Mouse (Mus musculus) lung, embryonic 15.5 days (tissue): Measurements from ENCODE around the gene Lcmt1. TPM values are rescaled to one million over a fixed set of nuclear protein-coding genes. Genes with fewer than 3 reads are reported as not detected.

Source experiments
- ATAC-seq: fragments of 200-750 bp; cut with Nextera tagmentation; 2 replicates; pipeline ENCODE4 v1.8.0; 2017; ENCODE audit warnings: moderate number of reproducible peaks, borderline replicate concordance; ENCODE audit not compliant: low FRiP score, low TSS enrichment; ENCODE audit errors: extremely low read depth
- H3K27ac ChIP-seq: fragments of 300-500 bp; sonication (generic); 2 replicates; pipeline ENCODE4 v1.5.1; 2015; ENCODE audit warnings: moderate library complexity, mild to moderate bottlenecking, inconsistent platforms
- H3K27me3 ChIP-seq: fragments of 300-500 bp; sonication (generic); 2 replicates; pipeline ENCODE4 v1.6.1; 2015; ENCODE audit warnings: inconsistent platforms
- H3K36me3 ChIP-seq: fragments of 300-500 bp; sonication (generic); 2 replicates; pipeline ENCODE4 v1.6.1; 2015; ENCODE audit warnings: inconsistent platforms
- H3K4me1 ChIP-seq: fragments of 300-500 bp; sonication (generic); 2 replicates; pipeline ENCODE4 v1.6.1; 2015; ENCODE audit warnings: inconsistent platforms
- H3K4me2 ChIP-seq: fragments of 300-500 bp; sonication (generic); 2 replicates; pipeline ENCODE4 v1.6.1; 2015; ENCODE audit warnings: inconsistent platforms, mild to moderate bottlenecking, moderate library complexity
- H3K4me3 ChIP-seq: fragments of 300-500 bp; sonication (generic); 2 replicates; pipeline ENCODE4 v1.5.1; 2015; ENCODE audit warnings: mild to moderate bottlenecking, inconsistent platforms
- H3K9ac ChIP-seq: fragments of 300-500 bp; sonication (generic); 2 replicates; pipeline ENCODE4 v1.6.1; 2015; ENCODE audit warnings: inconsistent platforms
- H3K9me3 ChIP-seq: fragments of 300-500 bp; sonication (generic); 2 replicates; pipeline ENCODE4 v1.6.1; 2016; ENCODE audit warnings: inconsistent platforms
- whole genome bisulfite sequencing: fragments of 180-500 bp; shearing (Covaris S2); methylation state at CpG from one replicate; pipeline ENCODE4 v1.1.7; 2015; 5-methylcytosine and 5-hydroxymethylcytosine counted together
- polyA plus RNA-seq: library from polyadenylated mRNA; unstranded; fragments of >200 nt; fragmentation: Nextera tagmentation; extraction: Ambion mirVana; gene quantifications from 2 replicates; pipeline ENCODE4 v1.2.1, GENCODE M21; 2015

Lcmt1 gene
- polyA plus RNA-seq, 1 experiment from 2014 or later, result 48.5 TPM

DNA sequence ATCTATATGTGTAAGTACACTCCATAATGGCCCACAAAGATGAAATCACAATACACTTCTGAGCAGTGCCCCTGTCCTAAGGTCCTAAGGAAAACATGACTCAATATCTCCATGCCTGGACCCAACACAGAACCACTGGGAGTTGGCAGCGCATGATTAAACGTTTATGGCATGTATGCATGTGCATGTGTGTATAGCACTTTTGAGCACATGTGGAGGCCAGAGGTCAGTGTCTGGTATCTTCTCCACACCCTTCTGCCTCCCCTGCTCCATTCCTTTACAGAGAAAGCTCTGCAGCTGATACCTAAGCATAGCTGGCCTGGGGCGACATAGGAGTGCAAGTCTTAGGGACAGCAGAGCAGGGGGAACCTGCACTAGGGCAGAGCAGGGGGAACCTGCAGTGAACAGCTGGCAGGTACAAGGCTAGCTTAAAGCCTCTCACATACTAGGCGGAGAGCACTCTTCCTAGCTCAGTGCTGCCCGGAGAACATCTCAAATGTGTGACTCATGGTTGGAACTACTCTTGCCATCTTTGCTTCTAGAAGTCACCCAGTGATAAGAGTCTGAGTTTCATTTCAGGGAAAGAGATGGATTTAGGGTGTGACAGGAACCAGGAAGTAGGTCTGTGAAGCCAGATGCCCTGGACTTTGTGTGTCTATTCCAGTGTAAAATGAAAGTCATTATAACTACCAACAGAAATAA is 25.4 kb upstream of the Lcmt1 start:
- Histone ChIP-seq H3K9ac (no peak overlapping the region), H3K9me3 (no peaks in the 10 kb centered on the region), H3K36me3 (no peaks in the 10 kb centered on the region), H3K4me1 (peaks cover 29% of the 10 kb centered on the region), H3K27me3 (no peaks in the 10 kb centered on the region), H3K27ac (no peak overlapping the region), H3K4me2 (no peak overlapping the region), H3K4me3 (no peak overlapping the region)
- ATAC-seq, result no peak
- WGBS, result 87% methylated on average over 5 of the region's 5 CpGs

DNA sequence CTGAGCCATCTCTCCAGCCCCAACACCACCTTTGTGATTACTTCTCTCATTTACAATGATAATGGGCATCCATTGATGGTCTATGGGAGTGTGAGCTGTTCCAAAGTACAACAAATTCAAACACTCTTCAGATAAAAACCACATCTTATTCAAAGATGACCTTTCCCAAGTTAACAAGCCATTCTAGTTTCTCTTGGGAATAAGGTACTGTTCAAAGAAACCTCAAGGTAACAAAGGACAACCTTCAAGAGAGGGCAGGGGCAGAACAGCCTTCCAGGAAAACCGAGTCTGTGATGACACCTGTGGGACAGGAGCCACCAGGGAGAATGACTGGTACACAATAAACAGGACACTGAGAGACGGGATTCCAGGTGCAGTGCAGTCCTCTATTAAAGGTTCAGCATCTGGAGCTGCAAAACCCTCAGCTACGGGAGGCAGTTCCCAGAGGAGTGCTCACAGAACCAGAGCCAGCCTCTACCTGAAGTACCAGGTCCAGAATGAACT is 24.5 kb upstream of the Lcmt1 start:
- H3K4me1 ChIP-seq, result peaks cover 29% of the 10 kb centered on the region
- no peak overlapping the region for H3K27ac ChIP-seq
- H3K9me3 ChIP-seq, result no peaks in the 10 kb centered on the region
- H3K4me2 ChIP-seq, result no peak overlapping the region
- WGBS, result 84% methylated on average over 3 of the region's 3 CpGs
- H3K4me3 ChIP-seq, result no peak overlapping the region
- no peak overlapping the region for H3K9ac ChIP-seq
- no peaks in the 10 kb centered on the region for H3K36me3 ChIP-seq
- H3K27me3 ChIP-seq, result no peaks in the 10 kb centered on the region
- no peak for ATAC-seq

DNA sequence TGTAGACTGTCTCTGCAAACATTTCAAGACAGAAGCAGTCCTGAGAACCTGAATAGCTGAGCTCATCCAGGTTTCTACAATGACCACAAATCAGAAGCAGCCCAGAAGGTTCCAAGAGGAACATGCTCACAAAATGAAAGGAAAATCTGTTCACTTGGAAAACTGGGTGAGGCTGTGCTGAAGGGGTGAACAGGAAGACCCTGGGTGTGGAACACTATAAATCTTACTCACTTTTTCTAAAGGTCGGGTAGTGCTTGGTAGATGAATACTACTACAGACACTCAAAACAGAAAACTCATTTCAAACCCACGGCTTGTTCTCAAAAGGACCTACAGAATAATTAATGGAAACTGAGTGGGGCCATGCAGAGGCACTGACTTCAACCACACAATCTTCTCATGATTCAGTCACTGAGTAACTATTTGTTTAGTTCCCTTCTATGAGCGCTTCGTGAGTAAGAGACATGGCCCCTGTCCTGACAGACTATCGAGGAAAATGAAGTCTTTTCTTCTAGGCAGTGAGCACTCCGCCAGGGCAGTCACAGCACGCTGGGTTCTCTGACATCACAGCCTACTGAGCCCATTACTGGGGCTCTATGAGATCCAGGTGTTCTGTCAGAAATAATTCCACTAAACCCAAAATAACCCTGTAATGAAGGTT is 22.8 kb upstream of the Lcmt1 start:
- Histone ChIP-seq H3K9ac (no peak overlapping the region), H3K36me3 (no peaks in the 10 kb centered on the region), H3K4me2 (no peak overlapping the region), H3K27ac (no peak overlapping the region), H3K4me1 (peaks cover 17% of the 10 kb centered on the region; the same call in 1 of the 2 replicates), H3K4me3 (no peak overlapping the region), H3K27me3 (no peaks in the 10 kb centered on the region), H3K9me3 (no peaks in the 10 kb centered on the region)
- ATAC-seq, result no peak
- WGBS, result 61% methylated on average over 7 of the region's 7 CpGs

DNA sequence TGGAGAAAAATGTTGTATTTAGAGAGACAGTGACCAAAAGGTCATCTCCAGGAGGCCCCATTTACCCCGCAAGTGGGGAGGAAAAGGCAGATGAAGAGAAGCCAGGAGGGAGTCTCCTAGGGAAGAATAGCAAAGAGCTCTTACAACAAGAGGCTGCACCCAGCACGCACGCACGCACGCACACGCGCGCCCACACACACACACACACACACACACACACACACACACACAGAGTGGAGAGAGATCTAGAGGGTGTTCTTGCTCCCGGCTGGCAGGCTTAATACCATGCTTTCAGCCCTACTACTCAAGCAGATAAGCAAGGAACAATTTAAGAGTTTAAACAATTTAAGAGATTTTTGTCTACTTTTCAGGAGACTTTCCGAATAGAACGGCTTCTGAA is 19.8 kb upstream of the Lcmt1 start:
- Histone ChIP-seq H3K27me3 (no peaks in the 10 kb centered on the region), H3K4me2 (no peak overlapping the region), H3K9me3 (no peaks in the 10 kb centered on the region), H3K27ac (no peak overlapping the region), H3K4me1 (peaks cover 15% of the 10 kb centered on the region; the same call in 1 of the 2 replicates), H3K9ac (no peak overlapping the region), H3K36me3 (no peaks in the 10 kb centered on the region), H3K4me3 (no peak overlapping the region)
- ATAC-seq, result no peak
- 62% methylated on average over 11 of the region's 11 CpGs for WGBS

DNA sequence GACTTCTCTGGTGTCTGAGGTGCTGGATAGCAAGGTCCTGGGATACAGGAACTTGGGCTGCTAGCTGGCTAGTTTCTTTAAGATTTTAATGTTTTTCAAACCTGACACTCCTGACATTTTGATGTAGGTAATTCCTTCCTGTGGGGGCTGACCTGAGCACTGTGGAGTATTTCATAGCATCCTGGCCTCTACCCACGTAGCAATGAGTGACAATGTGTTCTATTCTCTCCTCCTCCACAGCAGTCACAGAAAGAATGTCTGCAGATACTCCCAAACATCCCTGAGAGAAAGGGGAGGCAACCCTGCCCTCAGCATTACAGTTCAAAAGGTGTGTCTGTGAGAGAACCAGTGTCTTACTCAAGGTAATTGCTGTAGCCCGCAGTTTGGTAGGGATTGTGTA is 19.3 kb upstream of the Lcmt1 start:
- ATAC-seq, result no peak
- H3K9me3 ChIP-seq, result no peaks in the 10 kb centered on the region
- no peaks in the 10 kb centered on the region for H3K36me3 ChIP-seq
- H3K9ac ChIP-seq, result no peak overlapping the region
- 62% methylated on average over 2 of the region's 2 CpGs for WGBS
- H3K27ac ChIP-seq, result no peak overlapping the region
- H3K4me2 ChIP-seq, result no peak overlapping the region
- H3K4me1 ChIP-seq, result peaks cover 15% of the 10 kb centered on the region; the same call in 1 of the 2 replicates
- no peak overlapping the region for H3K4me3 ChIP-seq
- H3K27me3 ChIP-seq, result no peaks in the 10 kb centered on the region

DNA sequence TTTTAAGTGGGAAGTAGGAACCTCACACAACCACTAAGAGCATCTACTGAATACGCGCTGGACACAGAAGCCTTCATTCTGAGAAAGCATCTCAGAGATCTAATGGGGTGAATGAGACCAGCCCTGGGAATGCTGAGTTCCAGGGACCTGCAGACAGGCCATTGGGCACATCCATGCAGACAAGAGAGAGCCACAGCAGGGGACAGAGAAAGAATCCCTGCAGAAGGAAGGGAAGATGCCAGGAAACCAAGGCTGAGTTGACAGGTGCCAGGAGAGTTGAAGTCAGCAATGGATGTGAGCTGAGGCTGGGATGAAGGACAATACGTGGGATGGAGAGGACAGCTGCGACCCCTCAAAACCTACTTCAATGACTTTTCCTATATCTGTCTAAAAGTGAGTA is 16.5 kb upstream of the Lcmt1 start:
- no peaks in the 10 kb centered on the region for H3K9me3 ChIP-seq
- no peaks in the 10 kb centered on the region for H3K27me3 ChIP-seq
- no peaks in the 10 kb centered on the region for H3K36me3 ChIP-seq
- WGBS, result 96% methylated on average over 4 of the region's 4 CpGs
- no peak overlapping the region for H3K27ac ChIP-seq
- peaks cover 5% of the 10 kb centered on the region; the same call in 1 of the 2 replicates for H3K4me1 ChIP-seq
- no peak for ATAC-seq
- no peak overlapping the region for H3K9ac ChIP-seq
- no peak overlapping the region for H3K4me3 ChIP-seq
- no peak overlapping the region for H3K4me2 ChIP-seq

DNA sequence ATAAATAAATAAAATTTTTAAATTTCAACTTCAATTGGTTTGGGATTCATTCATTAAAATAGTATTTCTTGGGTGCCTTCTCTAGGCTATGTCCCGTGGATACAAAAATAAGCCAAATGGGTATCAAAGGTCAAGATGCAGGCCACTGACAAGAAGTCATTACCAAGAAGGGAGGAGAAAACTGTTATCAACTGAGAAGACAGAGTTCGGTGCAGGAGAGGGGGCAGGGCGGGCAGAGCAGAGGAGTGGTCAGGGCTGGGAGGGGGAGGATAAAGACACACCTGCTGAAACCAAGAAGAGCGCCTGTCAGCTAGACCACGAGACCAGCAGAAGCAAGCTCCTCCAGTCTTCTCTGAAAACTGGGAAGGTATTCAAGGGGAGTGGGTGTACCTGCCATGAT is 15.7 kb upstream of the Lcmt1 start:
- Histone ChIP-seq H3K9me3 (no peaks in the 10 kb centered on the region), H3K4me3 (no peak overlapping the region), H3K27ac (no peak overlapping the region), H3K4me2 (no peak overlapping the region), H3K27me3 (no peaks in the 10 kb centered on the region), H3K4me1 (peaks cover 5% of the 10 kb centered on the region; the same call in 1 of the 2 replicates), H3K9ac (no peak overlapping the region), H3K36me3 (no peaks in the 10 kb centered on the region)
- ATAC-seq, result no peak
- 62% methylated on average over 5 of the region's 5 CpGs for WGBS

DNA sequence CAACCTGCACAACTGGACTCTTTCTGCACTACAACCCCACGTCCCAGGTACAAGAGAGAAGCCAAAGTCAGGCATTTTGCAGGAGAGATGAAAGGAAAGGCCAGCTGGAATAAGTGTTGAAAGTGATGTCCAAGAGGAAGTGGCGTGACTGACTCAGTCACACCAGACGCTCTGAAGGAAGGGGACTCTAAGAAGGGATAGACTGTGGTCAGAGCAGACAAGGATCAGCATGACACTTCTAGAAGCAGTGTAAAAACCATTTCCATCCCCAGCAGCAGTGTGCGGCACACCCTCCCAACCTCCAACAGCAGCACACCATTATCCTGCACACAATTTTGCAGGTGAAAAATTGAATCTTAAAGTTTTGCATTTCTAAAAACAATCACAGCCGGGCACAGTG is 15.2 kb upstream of the Lcmt1 start:
- no peaks in the 10 kb centered on the region for H3K27me3 ChIP-seq
- H3K9me3 ChIP-seq, result no peaks in the 10 kb centered on the region
- no peak for ATAC-seq
- no peak overlapping the region for H3K4me3 ChIP-seq
- H3K4me2 ChIP-seq, result no peak overlapping the region
- peaks cover 5% of the 10 kb centered on the region; the same call in 1 of the 2 replicates for H3K4me1 ChIP-seq
- H3K9ac ChIP-seq, result no peak overlapping the region
- 68% methylated on average over 5 of the region's 5 CpGs for WGBS
- H3K27ac ChIP-seq, result no peak overlapping the region
- H3K36me3 ChIP-seq, result no peaks in the 10 kb centered on the region

DNA sequence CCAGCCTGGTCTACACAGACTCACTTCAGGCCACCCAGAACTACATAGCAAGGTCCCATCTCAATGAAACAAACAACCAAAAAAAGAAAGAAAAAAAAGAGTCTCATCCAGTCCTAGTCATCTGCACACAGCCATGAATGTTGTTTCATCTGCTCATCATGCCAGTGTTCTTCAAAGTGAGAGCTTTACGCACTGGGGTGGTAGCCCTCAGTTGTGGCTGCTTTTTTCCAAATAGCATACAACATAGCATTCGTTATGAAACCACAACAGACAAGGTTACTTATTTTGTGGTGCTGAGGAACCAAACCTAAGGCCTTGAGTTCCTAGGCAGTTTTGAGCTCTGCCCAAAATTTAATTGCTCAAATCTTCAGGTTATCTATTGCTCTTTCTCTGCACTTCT is 14.7 kb upstream of the Lcmt1 start:
- Histone ChIP-seq H3K27ac (no peak overlapping the region), H3K27me3 (no peaks in the 10 kb centered on the region), H3K36me3 (no peaks in the 10 kb centered on the region), H3K9ac (no peak overlapping the region), H3K4me1 (peaks cover 5% of the 10 kb centered on the region; the same call in 1 of the 2 replicates), H3K4me3 (no peak overlapping the region), H3K9me3 (no peaks in the 10 kb centered on the region), H3K4me2 (no peak overlapping the region)
- no peak for ATAC-seq
- WGBS, result 87% methylated on average over 2 of the region's 2 CpGs

DNA sequence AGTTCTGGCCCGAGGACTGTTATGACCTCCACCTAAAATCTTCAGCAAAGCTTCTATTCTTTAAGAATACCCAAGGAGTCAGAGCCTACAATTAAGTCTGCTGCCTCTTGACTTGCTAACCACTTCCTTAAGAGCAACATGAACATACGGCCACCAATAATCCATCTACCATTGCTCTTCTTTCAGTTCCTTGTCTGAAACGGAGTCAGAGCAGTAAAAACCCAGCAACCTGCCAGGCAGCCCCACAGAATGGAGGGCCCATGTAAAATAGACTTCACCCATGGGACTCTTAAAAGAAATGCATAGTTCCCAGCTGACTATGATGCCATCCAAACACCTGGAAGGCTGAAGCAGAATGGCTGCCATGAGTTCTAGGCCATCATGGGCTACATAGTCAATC is 13.4 kb upstream of the Lcmt1 start:
- 87% methylated on average over 3 of the region's 3 CpGs for WGBS
- Histone ChIP-seq H3K9ac (no peak overlapping the region), H3K4me2 (no peak overlapping the region), H3K4me3 (no peak overlapping the region), H3K36me3 (no peaks in the 10 kb centered on the region), H3K27me3 (no peaks in the 10 kb centered on the region), H3K27ac (no peak overlapping the region), H3K9me3 (no peaks in the 10 kb centered on the region), H3K4me1 (no peaks in the 10 kb centered on the region)
- ATAC-seq, result no peak

DNA sequence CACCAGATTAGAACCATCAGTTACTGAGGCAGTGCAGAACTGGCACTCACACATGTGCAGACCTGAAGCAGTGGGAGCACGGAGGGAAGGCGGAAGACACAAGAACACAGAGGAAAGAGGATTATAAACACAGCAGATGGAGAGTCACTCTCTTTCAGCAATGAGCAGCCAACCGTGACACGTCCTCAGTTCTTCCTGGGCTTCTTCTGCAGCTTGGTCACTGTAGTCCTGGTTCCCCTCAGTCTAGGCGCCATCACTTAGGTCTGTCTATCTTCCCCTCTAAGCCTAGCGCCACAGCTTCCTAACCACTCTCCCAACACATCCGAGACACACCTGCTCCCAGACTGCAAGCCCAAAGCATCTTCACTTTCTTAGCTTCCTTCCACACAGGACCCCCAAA is 10.5 kb upstream of the Lcmt1 start:
- no peaks in the 10 kb centered on the region for H3K36me3 ChIP-seq
- no peaks in the 10 kb centered on the region for H3K9me3 ChIP-seq
- H3K27me3 ChIP-seq, result no peaks in the 10 kb centered on the region
- H3K4me1 ChIP-seq, result no peaks in the 10 kb centered on the region
- no peak overlapping the region for H3K9ac ChIP-seq
- no peak for ATAC-seq
- H3K4me2 ChIP-seq, result no peak overlapping the region
- WGBS, result 76% methylated on average over 7 of the region's 7 CpGs
- no peak overlapping the region for H3K27ac ChIP-seq
- no peak overlapping the region for H3K4me3 ChIP-seq

DNA sequence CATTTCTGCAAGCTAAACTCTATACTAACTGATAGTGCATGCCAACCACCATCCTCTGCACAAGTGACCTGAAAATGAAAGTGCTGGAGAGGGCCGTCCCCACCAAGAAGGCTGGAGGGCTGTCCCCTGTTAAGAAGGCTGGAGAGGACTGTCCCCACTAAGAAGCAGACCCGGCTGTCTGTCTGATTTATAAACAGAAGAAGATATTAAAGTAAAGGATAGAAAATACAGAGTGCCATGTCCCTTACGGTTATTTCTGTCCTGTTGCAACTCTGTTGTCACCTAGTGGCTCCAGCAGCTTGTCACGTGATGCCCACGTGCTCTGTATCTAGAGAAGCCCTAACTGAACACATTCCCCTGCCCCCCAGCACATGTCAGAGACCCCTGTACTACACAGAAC is 9.4 kb upstream of the Lcmt1 start:
- WGBS, result 72% methylated on average over 5 of the region's 5 CpGs
- Histone ChIP-seq H3K4me1 (peaks cover 1% of the 10 kb centered on the region; the same call in 1 of the 2 replicates), H3K4me2 (no peak overlapping the region), H3K27ac (no peak overlapping the region), H3K9ac (no peak overlapping the region), H3K4me3 (no peak overlapping the region), H3K27me3 (no peaks in the 10 kb centered on the region), H3K9me3 (no peaks in the 10 kb centered on the region), H3K36me3 (no peaks in the 10 kb centered on the region)
- ATAC-seq, result no peak
